Mouse (Mus musculus): Measurements from ENCODE around the gene Ypel1. TPM values are rescaled to one million over a fixed set of nuclear protein-coding genes. Genes with fewer than 3 reads are reported as not detected.

Gene Ypel1
- total RNA-seq, 2 experiments from 2014 or later, result 46.1 to 50.4 TPM

GRCm38 (mm10) chr16:17082121-17082792 is 12.8 kb downstream of the Ypel1 start:
- DNase-seq (ENCODE audit: low spot score in 2 of 2), result no peak
- intact Hi-C loops (cut with DNase I), result no loop called here

GRCm38 (mm10) chr16:17085636-17086035 is 16.1 kb downstream of the Ypel1 start:
- DNase-seq (ENCODE audit: low spot score in 2 of 2), result no peak
- intact Hi-C loops (cut with DNase I), result no loop called here

DNA sequence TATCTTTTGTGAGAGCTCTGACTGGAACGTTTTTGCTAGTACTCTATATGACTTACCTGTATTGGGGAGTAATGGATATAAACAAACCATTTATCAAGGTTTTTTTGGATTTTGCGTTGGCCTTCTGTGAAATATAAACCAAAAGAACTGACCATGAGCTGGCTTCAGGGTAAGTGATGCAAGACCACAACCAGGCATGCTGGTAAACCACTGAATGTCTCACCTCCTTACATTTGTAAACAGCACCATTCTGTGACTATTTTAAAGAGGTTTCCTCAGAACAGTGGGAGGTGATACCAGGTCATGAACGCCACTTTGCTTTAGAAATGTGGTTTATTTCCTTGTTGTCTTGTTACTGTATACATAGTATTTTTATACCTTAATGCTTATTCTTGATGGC is 16.7 kb downstream of the Ypel1 start:
- intact Hi-C loops (cut with DNase I), result no loop called here
- DNase-seq (ENCODE audit: low spot score in 2 of 2), result no peak

- intact Hi-C loops (cut with DNase I), result no loop called here
- peak in 1 of 2 experiments; percentile 64 for DNase-seq (ENCODE audit: low spot score in 2 of 2)
Measured at GRCm38 (mm10) chr16:17086669-17087193, 17.2 kb downstream of the Ypel1 start.

DNA sequence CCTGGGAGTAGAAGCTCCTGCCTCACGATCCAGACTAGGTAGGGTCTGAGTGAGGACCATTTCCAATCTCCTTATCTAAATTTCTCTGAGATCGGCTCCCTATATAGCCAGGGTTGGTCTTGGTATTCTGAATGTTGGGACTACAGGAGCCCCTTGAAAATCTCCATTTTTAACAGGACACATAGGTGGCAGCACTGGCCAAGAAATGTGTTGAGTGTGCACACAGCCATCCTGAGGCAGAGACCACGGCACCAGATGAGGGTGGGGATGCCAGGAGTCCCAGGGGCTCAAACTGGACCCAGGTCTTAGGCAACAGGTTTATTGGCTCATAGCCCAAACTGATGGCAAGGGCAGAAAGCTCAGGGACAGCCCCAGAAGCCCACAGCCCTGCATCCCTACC is 18.9 kb downstream of the Ypel1 start:
- no peak for DNase-seq (ENCODE audit: low spot score in 2 of 2)

DNA sequence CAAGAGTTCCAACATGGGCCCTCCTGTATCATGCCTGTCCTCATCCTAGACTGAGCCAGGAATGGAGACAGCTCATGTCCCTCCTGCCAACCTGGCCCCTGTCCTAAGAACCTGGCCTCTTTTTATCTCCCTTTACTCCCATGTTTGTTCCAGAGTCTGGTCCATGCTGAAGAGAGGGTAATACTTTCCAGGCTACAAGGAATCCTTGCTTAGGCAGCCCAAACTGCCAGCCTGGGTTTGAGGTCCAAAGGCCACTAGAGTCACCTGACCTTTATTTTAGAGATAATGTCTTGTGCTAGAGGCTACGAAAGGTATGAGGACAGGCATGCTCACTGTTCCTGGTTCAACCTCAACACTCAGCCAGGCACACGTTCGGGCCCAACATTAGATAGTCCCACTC is 27.4 kb downstream of the Ypel1 start:
- intact Hi-C loops (cut with DNase I), result no loop called here
- no peak for DNase-seq (ENCODE audit: low spot score in 2 of 2)

More for the DNA sequence above, 18.9 kb downstream of the Ypel1 start:
- intact Hi-C loops (cut with DNase I), result no loop called here

- intact Hi-C loops (cut with DNase I), result no loop called here
- DNase-seq (ENCODE audit: low spot score in 2 of 2), result no peak
Measured at GRCm38 (mm10) chr16:17102630-17103220, 33.2 kb downstream of the Ypel1 start.

DNA sequence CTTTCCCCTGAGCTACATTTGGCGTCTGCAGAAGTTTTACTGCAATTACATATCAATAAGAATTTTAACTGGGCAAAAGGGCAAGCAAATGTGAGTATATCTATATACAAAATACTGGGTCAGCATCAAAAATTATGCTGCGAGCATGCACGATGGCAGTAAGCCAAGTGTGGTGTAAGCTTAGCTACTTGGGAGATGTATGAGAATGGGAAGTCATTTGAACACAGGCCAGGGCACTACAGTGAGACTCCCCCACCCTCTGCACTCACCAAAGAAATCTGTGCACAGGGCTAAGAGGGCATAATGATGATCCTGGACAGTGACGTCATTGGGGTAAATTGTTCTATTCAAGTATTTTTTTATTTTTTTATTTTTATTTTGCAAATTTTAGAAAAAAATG is 35.1 kb downstream of the Ypel1 start:
- intact Hi-C loops (cut with DNase I), result no loop called here
- DNase-seq (ENCODE audit: low spot score in 2 of 2), result no peak

DNA sequence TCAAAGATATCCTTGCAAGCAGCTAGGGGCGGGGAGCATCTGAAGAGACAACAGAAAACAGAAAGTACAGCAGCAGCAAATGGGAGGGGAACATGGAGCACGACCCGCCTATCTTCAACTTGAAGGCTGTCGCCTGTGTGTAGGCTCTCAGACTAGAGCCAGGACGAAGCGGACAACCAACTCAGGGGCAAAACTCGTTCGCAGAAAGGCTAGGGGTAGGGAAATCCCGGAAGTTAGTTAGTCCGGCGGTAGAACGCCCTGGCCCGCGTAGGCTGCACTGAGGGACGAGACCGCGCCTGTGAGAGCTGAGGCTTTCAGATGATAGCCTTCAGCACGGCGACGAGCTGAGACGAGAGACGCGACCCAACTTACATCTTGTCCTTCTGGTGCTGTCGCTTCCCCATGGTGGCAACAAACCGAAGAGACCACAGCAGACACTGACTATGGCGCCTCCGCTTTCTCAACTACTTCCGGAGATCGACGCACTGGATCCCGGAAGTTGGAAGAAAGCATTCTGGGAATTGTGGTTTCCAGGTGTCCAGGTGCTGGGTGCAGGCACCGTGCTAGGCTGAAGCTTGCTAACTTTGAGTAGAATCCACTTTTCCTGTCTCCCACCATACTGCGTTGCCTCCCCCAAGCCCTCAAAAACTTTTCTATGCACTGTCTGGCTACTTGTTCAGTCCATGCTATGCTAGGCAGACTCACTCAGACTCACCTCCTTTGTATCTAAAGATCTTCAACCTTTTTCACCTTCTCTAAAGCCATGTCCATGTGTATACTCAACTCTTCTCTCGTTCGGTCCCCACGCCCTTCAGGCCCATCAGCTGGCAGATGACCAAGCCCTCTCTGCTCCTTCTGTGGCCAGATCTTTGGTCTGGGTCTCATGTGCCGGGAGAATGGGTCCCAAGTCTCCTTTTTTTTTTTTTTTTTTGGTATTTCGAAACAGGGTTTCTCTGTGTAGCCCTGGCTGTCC is 41.6 kb downstream of the Ypel1 start, which contains the start of gene Ppil2:
TSS of gene Ppil2 (minus strand) at position 487 of the 973 bp plus-strand sequence.
- peak; percentile 76 to 84 for DNase-seq (ENCODE audit: low spot score in 2 of 2)
- intact Hi-C loops (cut with DNase I), result no loop called here

DNA sequence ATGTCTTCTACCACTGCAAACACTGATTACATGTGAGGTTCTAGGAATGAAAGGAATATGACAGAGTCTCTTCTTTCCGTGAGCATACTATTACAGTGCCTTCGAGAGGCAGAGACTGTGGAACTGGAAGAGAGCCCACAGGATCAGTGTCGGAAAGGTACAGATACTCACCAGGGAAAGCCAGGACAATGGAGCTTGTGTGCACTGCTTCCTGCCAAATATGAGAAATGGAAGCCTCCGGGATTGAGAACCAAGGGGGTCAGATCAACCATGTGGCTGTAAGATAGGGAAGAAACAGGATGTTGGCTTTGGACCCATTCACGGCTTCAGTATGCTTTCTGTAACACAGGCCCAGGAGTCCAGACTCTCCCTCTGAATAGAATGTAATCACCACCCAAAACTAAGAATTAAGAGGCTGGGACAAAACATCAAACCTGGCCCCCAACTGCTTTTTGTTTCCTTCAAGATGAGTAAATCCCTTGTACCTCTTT is 47.9 kb downstream of the Ypel1 start:
- intact Hi-C loops (cut with DNase I), result no loop called here
- DNase-seq (ENCODE audit: low spot score in 2 of 2), result no peak

DNA sequence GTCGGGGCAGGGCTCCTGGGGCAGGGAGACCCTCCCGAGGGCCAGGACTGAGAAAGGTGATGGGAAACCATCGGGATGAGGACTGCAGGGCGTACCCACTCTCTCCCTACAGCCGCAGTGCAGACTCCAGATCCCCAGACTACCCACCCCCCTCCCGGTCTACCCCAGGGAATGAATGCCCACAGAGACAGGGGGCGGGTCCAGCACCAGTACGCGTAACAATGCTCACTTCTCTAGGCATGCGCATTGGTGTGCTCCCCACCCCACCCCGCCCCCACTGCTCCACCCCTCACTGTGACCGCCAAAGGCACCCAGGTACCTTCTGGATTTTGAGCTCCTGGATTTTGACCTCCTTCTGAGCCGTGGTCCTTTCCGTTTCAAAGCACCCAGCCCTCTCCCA is 52.1 kb downstream of the Ypel1 start:
- DNase-seq (ENCODE audit: low spot score in 2 of 2), result no peak
- intact Hi-C loops (cut with DNase I), result no loop called here

DNA sequence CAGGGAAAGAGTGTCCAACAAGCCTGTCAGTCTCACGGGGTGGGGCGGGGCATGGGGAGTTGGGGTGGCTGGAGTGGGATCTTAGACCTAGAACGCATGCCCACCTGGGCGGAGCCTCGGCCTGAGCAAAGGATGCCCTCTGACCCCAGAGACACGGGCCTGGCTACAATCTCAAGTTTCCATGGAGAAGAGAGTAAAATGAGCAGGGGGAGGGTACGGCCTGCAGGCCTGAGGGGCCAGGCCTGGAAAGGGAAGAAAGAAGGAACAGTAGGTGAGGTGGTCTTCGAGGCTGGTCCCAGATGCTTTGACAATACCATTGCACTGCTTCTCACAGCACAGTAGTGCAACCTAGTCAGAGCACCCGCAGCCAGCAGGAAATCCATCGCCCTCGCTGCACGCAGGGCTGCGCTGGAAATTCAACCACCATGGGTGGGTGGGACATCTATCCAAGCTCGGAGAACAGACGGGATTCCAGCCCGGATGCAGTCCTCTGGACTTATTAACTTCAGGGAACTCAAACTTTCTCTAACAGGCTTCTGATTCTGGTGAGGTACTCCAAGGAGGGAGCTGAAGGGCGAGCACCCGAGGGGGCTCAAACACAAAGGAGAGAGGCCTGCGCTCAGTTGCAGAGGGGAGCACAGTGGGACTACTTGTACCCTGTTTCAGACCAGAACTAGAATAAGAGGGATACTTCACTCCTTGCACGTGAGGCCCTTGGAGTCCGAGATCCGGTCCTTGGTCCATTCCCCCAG is 54.8 kb downstream of the Ypel1 start:
- DNase-seq (ENCODE audit: low spot score in 2 of 2), result no peak
- intact Hi-C loops (cut with DNase I), result no loop called here

DNA sequence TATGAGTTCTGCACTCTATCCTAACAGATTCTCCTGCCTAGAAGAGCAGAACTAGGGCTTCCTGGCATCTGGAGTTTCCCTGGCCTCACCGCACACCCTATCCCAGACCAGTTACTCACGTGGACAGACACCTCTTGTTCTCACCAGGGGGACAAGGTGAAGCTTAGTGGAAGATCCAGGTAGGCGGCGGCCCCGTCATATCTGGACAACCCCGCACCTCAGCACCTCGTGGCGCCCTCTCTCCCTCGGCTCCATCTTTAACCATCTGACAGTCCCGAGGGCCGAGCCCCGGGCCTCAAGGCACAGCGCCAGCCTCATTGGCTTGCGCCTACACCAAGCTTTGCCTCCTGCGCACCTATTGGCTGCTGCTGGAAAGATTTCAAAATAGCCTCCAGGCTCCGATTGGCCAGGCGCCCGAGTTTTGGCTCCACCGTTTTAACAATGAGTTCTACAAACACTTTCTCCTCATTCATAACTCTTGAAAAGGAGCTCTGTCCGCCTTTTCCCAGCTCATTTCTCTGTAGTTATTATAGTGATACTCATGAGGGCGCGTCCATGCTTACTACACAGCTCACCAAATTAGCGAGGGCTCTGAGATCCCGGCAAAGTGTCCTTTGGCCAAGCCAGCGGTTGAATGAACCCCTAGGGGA is 55.5 kb downstream of the Ypel1 start, which contains the start of gene 2610318N02Rik:
TSS of gene 2610318N02Rik (minus strand) at position 297 of the 650 bp plus-strand sequence.
- intact Hi-C loops (cut with DNase I), result no loop called here
- peak; percentile 60 to 69 for DNase-seq (ENCODE audit: low spot score in 2 of 2)

DNA sequence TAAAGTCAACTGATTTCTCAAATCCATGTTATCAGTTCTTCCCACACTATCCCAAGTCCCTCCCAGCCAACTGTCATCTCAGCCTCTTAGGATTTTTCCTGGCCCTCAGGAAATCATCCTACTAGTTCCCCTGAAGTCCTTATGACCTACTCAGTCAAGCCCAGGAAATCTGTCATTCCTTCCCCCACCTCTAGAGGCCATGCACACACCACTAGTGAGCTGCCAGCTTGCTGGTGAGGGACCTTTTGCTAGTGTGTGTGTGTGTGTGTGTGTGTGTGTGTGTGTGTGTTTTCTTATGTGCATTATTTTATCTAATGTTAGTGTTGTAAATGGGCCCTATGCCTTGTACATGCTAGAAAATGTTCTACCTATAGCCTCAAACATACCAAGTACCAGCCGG is 57.8 kb downstream of the Ypel1 start:
- intact Hi-C loops (cut with DNase I), result no loop called here
- peak in 1 of 2 experiments; percentile 60 for DNase-seq (ENCODE audit: low spot score in 2 of 2)

DNA sequence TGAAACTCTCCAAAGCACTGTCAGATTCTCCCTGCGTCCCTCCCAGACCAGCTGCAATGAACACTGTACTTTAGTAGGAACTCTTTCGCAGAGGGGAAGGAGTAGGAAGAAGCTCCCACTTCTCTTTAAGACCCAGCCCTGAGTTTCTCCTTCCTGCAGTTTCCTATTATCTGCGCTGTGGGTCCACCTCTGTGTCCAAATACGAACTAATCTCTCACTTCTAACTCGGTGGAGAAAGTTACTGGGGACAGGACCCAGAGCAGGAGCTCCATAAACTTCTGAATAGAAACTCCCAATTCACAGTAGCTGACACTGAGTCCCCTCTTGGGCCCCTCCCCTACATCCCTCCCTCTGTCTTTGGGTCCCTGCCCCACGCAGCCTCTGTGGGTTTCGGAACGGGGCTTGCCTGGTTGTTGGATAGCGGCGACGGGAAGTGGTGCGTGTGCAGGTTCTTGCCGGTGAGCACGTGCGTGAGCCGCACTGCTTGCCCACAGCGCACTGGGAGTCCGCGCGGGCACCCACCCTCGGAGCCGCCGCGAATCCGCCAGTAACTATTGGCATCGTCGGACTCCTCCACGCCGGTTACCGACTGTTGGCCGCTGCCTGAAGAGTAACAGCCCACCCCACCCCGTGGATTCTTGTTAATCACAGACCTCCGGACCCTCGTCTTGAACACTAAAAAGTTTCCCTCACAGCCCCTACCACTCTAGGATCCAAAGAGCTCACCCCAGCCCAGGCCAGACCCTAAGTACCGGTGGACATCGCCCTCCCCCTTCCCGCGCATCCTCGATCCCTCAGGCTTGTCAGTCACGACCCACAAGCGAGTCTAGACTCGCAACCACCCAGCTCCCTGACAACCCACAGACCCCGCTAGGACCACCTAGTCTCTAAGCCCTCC is 61.9 kb downstream of the Ypel1 start:
- intact Hi-C loops (cut with DNase I), result loop anchor here (2.0 to 5.0 kb wide), 2 partner anchors 76 to 143 kb away; partner anchors contain the start of gene Rimbp3
- DNase-seq (ENCODE audit: low spot score in 2 of 2), result peak in 1 of 2 experiments; percentile 19

- intact Hi-C loops (cut with DNase I), result loop anchor here (2.0 to 5.0 kb wide), 2 partner anchors 75 to 143 kb away; partner anchors contain the start of gene Rimbp3
- peak; percentile 97 to 99 for DNase-seq (ENCODE audit: low spot score in 2 of 2)
Measured at GRCm38 (mm10) chr16:17132089-17132905, 62.8 kb downstream of the Ypel1 start, which contains the start of gene Sdf2l1. Gene Sdf2l1, minus strand, starts transcription at chr16:17132383.

DNA sequence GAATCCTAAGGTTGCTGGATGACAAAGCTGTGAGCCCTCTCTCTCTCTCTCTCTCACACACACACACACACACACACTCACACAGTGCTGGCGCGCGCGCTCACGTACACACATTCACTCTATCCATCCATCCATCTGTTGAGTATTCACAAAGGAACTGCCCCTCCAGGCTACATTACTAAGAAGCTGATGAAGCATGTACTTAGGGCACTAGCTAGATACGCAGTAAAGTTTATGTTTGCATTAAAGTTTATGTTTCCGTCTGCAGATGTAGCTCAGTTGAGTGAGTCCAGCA is 63.4 kb downstream of the Ypel1 start:
- intact Hi-C loops (cut with DNase I), result loop anchor here (2.0 to 5.0 kb wide), 2 partner anchors 74 to 142 kb away; partner anchors contain the start of gene Rimbp3

More for the DNA sequence above, 63.4 kb downstream of the Ypel1 start:
- DNase-seq (ENCODE audit: low spot score in 2 of 2), result no peak

Measured in left cerebral cortex, postnatal 25 days (tissue).